Mouse (Mus musculus) heart, embryonic 10.5 days (tissue): ENCODE results near the gene Tnip1. TPM values are rescaled to one million over a fixed set of nuclear protein-coding genes. Genes with fewer than 3 reads are reported as not detected.
"Not testable (repeated sequence)": the region's sequence is repeated elsewhere in the genome, so short reads cannot be mapped to it uniquely, and the experiment has no call there.

ENCODE experiments used
- DNase-seq: peaks from one replicate; pipeline ENCODE4 v3.0.0-alpha.2; 2017; ENCODE audit warnings: low spot score
- H3K27ac ChIP-seq: fragments of 300-500 bp; sonication (generic); 2 replicates; pipeline ENCODE4 v1.5.1; 2016; ENCODE audit warnings: mild to moderate bottlenecking
- H3K27me3 ChIP-seq: fragments of 300-500 bp; sonication (generic); 2 replicates; pipeline ENCODE4 v1.6.1; 2016; ENCODE audit warnings: mild to moderate bottlenecking; ENCODE audit not compliant: poor library complexity, insufficient read depth, severe bottlenecking
- H3K36me3 ChIP-seq: fragments of 300-500 bp; sonication (generic); 2 replicates; pipeline ENCODE4 v1.6.1; 2016; ENCODE audit warnings: mild to moderate bottlenecking, moderate library complexity
- H3K4me1 ChIP-seq: fragments of 300-500 bp; sonication (generic); 2 replicates; pipeline ENCODE4 v1.6.1; 2016; ENCODE audit warnings: mild to moderate bottlenecking
- H3K4me3 ChIP-seq: fragments of 300-500 bp; sonication (generic); 2 replicates; pipeline ENCODE4 v1.5.1; 2016; ENCODE audit warnings: mild to moderate bottlenecking, moderate library complexity
- H3K9me3 ChIP-seq: fragments of 300-500 bp; sonication (generic); 2 replicates; pipeline ENCODE4 v1.6.1; 2016; ENCODE audit warnings: mild to moderate bottlenecking, moderate library complexity
- WGBS: fragments of 180-500 bp; shearing (Covaris S2); methylation state at CpG from one replicate; pipeline ENCODE4 v1.1.7; 2016; 5-methylcytosine and 5-hydroxymethylcytosine counted together
- polyA plus RNA-seq: library from polyadenylated mRNA; unstranded; fragments of >200 nt; fragmentation: Nextera tagmentation; extraction: Ambion mirVana; gene quantifications from 2 replicates; pipeline ENCODE4 v1.2.1, GENCODE M21; 2016

The Tnip1 gene
- polyA plus RNA-seq, 1 experiment from 2014 or later: 22.7 TPM

GRCm38 (mm10) chr11:54961921-54962320 lies 796 bp downstream of the Tnip1 start:
- 57% methylated on average over 3 of the region's 3 CpGs for WGBS
- H3K27ac ChIP-seq: peak overlapping the region; percentile 67; the same call in 1 of the 2 replicates
- H3K27me3 ChIP-seq: no peaks in the 10 kb centered on the region
- DNase-seq: no peak
- no peaks in the 10 kb centered on the region for H3K9me3 ChIP-seq
- H3K36me3 ChIP-seq: no peaks in the 10 kb centered on the region
- peaks cover 35% of the 10 kb centered on the region for H3K4me1 ChIP-seq
- no peak overlapping the region for H3K4me3 ChIP-seq

- no peaks in the 10 kb centered on the region for H3K36me3 ChIP-seq
- no peak for DNase-seq
- no peaks in the 10 kb centered on the region for H3K9me3 ChIP-seq
- no peaks in the 10 kb centered on the region for H3K27me3 ChIP-seq
- 71% methylated on average over 6 of the region's 6 CpGs for WGBS
- no peak overlapping the region for H3K4me3 ChIP-seq
- H3K27ac ChIP-seq: peak overlapping the region; percentile 67
- peaks cover 37% of the 10 kb centered on the region for H3K4me1 ChIP-seq
These were observed 1.4 kb downstream of the Tnip1 start for GRCm38 (mm10) chr11:54961164-54961850.

GRCm38 (mm10) chr11:54960251-54960650 lies 2.5 kb downstream of the Tnip1 start:
- whole genome bisulfite sequencing: 79% methylated on average over 6 of the region's 6 CpGs
- H3K9me3 ChIP-seq: no peaks in the 10 kb centered on the region
- H3K27ac ChIP-seq: no peak overlapping the region
- no peak for DNase-seq
- no peaks in the 10 kb centered on the region for H3K36me3 ChIP-seq
- peaks cover 45% of the 10 kb centered on the region for H3K4me1 ChIP-seq
- H3K4me3 ChIP-seq: no peak overlapping the region
- no peaks in the 10 kb centered on the region for H3K27me3 ChIP-seq

GRCm38 (mm10) chr11:54958571-54959073 lies 4.1 kb downstream of the Tnip1 start:
- Histone ChIP-seq H3K36me3 (no peaks in the 10 kb centered on the region), H3K27ac (peak overlapping the region; percentile 67), H3K4me1 (peaks cover 57% of the 10 kb centered on the region), H3K4me3 (no peak overlapping the region), H3K27me3 (no peaks in the 10 kb centered on the region), H3K9me3 (no peaks in the 10 kb centered on the region)
- no peak for DNase-seq
- 24% methylated on average over 3 of the region's 3 CpGs for WGBS

GRCm38 (mm10) chr11:54957708-54958107 lies 5.0 kb downstream of the Tnip1 start:
- H3K4me1 ChIP-seq: peaks cover 56% of the 10 kb centered on the region
- WGBS: 81% methylated on average over 3 of the region's 3 CpGs
- DNase-seq, H3K27me3 ChIP-seq, H3K36me3 ChIP-seq, H3K4me3 ChIP-seq, H3K9me3 ChIP-seq: not testable (repeated sequence)
- peak overlapping the region; percentile 67; the same call in 1 of the 2 replicates for H3K27ac ChIP-seq

- no peaks in the 10 kb centered on the region for H3K27me3 ChIP-seq
- no peak overlapping the region for H3K27ac ChIP-seq
- 65% methylated on average over 7 of the region's 7 CpGs for WGBS
- H3K4me3 ChIP-seq: no peak overlapping the region
- H3K9me3 ChIP-seq: no peaks in the 10 kb centered on the region
- H3K4me1 ChIP-seq: peaks cover 56% of the 10 kb centered on the region
- H3K36me3 ChIP-seq: no peaks in the 10 kb centered on the region
- DNase-seq: no peak
These were observed 5.8 kb downstream of the Tnip1 start for GRCm38 (mm10) chr11:54956912-54957311.

GRCm38 (mm10) chr11:54955735-54956480 lies 6.8 kb downstream of the Tnip1 start:
- Histone ChIP-seq H3K4me3 (peak overlapping the region; percentile 94), H3K27me3 (no peaks in the 10 kb centered on the region), H3K9me3 (no peaks in the 10 kb centered on the region), H3K36me3 (peaks cover 2% of the 10 kb centered on the region; the same call in 1 of the 2 replicates), H3K4me1 (peaks cover 57% of the 10 kb centered on the region), H3K27ac (peak overlapping the region; percentile 98)
- peak; percentile 98 for DNase-seq
- WGBS: under 1% methylated on average over 59 of the region's 59 CpGs

- H3K27me3 ChIP-seq, H3K9me3 ChIP-seq, H3K36me3 ChIP-seq, DNase-seq: not testable (repeated sequence)
- WGBS: 38% methylated on average over 10 of the region's 10 CpGs
- peaks cover 61% of the 10 kb centered on the region for H3K4me1 ChIP-seq
- peak overlapping the region; percentile 94 for H3K4me3 ChIP-seq
- H3K27ac ChIP-seq: peak overlapping the region; percentile 98
These were observed 7.3 kb downstream of the Tnip1 start for GRCm38 (mm10) chr11:54955400-54955734.

GRCm38 (mm10) chr11:54954716-54955115 lies 8.0 kb downstream of the Tnip1 start:
- Histone ChIP-seq H3K9me3 (no peaks in the 10 kb centered on the region), H3K4me3 (no peak overlapping the region), H3K36me3 (peaks cover 6% of the 10 kb centered on the region; the same call in 1 of the 2 replicates), H3K27ac (no peak overlapping the region), H3K4me1 (peaks cover 66% of the 10 kb centered on the region), H3K27me3 (no peaks in the 10 kb centered on the region)
- DNase-seq: no peak
- WGBS: 87% methylated on average over 8 of the region's 8 CpGs

GRCm38 (mm10) chr11:54953993-54954446 lies 8.7 kb downstream of the Tnip1 start:
- Histone ChIP-seq H3K4me1 (peaks cover 69% of the 10 kb centered on the region), H3K4me3 (no peak overlapping the region), H3K9me3 (no peaks in the 10 kb centered on the region), H3K27me3 (no peaks in the 10 kb centered on the region), H3K36me3 (peaks cover 6% of the 10 kb centered on the region; the same call in 1 of the 2 replicates), H3K27ac (no peak overlapping the region)
- WGBS: 55% methylated on average over 9 of the region's 9 CpGs
- no peak for DNase-seq

- peaks cover 65% of the 10 kb centered on the region for H3K4me1 ChIP-seq
These were observed 10.1 kb downstream of the Tnip1 start for GRCm38 (mm10) chr11:54952651-54953050.

GRCm38 (mm10) chr11:54950684-54951083 lies 12.0 kb downstream of the Tnip1 start:
- WGBS: 76% methylated on average over 6 of the region's 6 CpGs
- Histone ChIP-seq H3K9me3 (no peaks in the 10 kb centered on the region), H3K27ac (peak overlapping the region; percentile 74)

More at GRCm38 (mm10) chr11:54952651-54953050, 10.1 kb downstream of the Tnip1 start:
- H3K4me3 ChIP-seq: 0 out of 2 replicates have a peak overlapping the region, but pooled peaks have one; percentile 10
- no peaks in the 10 kb centered on the region for H3K9me3 ChIP-seq
- peak overlapping the region; percentile 73 for H3K27ac ChIP-seq
- WGBS: 34% methylated on average over 6 of the region's 6 CpGs
- no peak for DNase-seq
- peaks cover 6% of the 10 kb centered on the region; the same call in 1 of the 2 replicates for H3K36me3 ChIP-seq
- no peaks in the 10 kb centered on the region for H3K27me3 ChIP-seq

GRCm38 (mm10) chr11:54949717-54950116 lies 13.0 kb downstream of the Tnip1 start:
- Histone ChIP-seq H3K9me3 (no peaks in the 10 kb centered on the region), H3K4me3 (no peak overlapping the region), H3K27ac (no peak overlapping the region), H3K27me3 (no peaks in the 10 kb centered on the region), H3K4me1 (peaks cover 51% of the 10 kb centered on the region), H3K36me3 (peaks cover 15% of the 10 kb centered on the region; the same call in 1 of the 2 replicates)
- 46% methylated on average over 1 of the region's 1 CpGs for WGBS
- DNase-seq: no peak

More at GRCm38 (mm10) chr11:54950684-54951083, 12.0 kb downstream of the Tnip1 start:
- Histone ChIP-seq H3K27me3 (no peaks in the 10 kb centered on the region), H3K4me1 (peaks cover 56% of the 10 kb centered on the region), H3K4me3 (no peak overlapping the region), H3K36me3 (peaks cover 15% of the 10 kb centered on the region; the same call in 1 of the 2 replicates)
- DNase-seq: no peak
